Mouse (Mus musculus) stomach, adult 2 months (tissue): ENCODE data around the gene Pex26. TPM values are rescaled to one million over a fixed set of nuclear protein-coding genes. Genes with fewer than 3 reads are reported as not detected.

Experiments
- polyA plus RNA-seq: library from polyadenylated mRNA; depleted of rRNA; stranded (reverse); fragments of >200 nt; gene quantifications from 2 replicates; pipeline ENCODE4 v1.2.3, GENCODE M21; 2012; rRNA removed

Gene Pex26
- 10.3 and 10.7 TPM in 2 replicates for polyA plus RNA-seq

DNA sequence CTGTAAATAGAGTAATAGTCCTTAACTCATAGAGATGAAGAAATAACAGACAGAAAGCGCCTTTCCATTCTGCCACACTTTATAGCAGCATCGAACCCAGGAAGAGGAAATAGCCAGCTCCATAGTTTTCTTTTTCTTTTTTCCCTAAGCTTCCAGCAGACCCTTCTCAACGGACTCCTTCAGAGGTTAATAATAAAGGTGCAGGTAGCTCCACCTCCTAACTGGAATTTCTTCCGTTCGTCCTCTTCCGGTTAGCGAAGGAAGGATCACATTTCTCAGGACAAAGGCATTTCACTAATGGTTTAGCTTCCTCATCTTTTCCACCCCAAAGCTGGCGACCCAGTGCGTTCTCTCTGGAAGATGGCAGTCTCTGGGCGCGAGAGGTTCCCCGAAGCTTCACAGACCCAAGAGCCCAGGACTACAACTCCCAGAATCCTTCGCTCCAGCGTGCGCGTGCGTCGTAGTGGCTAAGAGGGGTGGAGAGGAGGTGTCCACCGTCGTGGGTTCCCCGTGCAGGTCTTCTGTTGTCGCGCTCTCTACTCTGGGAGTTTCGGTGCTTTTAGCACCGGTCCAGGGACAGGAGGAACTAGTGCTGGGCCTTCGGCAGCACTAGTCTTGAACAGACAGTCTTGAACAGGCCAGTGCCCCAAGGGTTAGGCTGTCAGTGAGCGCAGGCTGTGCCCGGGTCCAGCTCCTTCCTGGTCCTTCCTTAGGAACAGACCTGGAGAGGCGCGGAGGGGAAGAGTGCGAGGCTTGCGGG, at the start of gene Pex26:
TSS of gene Pex26 (plus strand) at position 254 of the 760 bp plus-strand sequence.

GRCm38 (mm10) chr6:121210149-121210925, 26.9 kb downstream of the Pex26 start, which contains the start of gene Tuba8:
Gene Tuba8, plus strand, starts transcription at chr6:121210696.

GRCm38 (mm10) chr6:121245127-121246036, 61.9 kb downstream of the Pex26 start, which contains the start of gene Usp18:
Gene Usp18, plus strand, starts transcription at chr6:121245906.

Other genes with a start within 250 kb of the Pex26 start
- gene Mical3, start 52.7 kb upstream of the Pex26 start, polyA plus RNA-seq = 8.5 and 8.9 TPM in 2 replicates
- 4.1 and 4.2 TPM in 2 replicates for gene Tuba8, start 27.0 kb downstream of the Pex26 start, polyA plus RNA-seq
- 2.6 and 2.7 TPM in 2 replicates for gene Usp18, start 62.2 kb downstream of the Pex26 start, polyA plus RNA-seq
- gene Slc6a13, start 116.6 kb downstream of the Pex26 start, polyA plus RNA-seq = 0.18 and 0.21 TPM in 2 replicates
- gene Slc6a12, start 159.4 kb downstream of the Pex26 start, polyA plus RNA-seq = 0.18 and 0.27 TPM in 2 replicates